In genomic region chr15:28162291-28162690, GRCm38 (mm10) we compare ENCODE assay signal across 24 mouse cellular contexts. TPM values are rescaled to one million over a fixed set of nuclear protein-coding genes. Genes with fewer than 3 reads are reported as not detected.
DNase-seq lines count a peak whose midpoint lies in the region; ATAC-seq lines count a peak whose summit lies in the region.
"Had no signal": no experiment of that assay in that cellular context is flagged by ENCODE, and none has a peak within 500 bp of the region (broad histone marks: within the 10 kb centered on the region; RNA-seq: fewer than 3 reads in every experiment).

No protein-coding gene starts in this region.

- H3K4me2 ChIP-seq in heart, embryonic 13.5 days = no peak overlapping the region
- no peak overlapping the region for H3K4me2 ChIP-seq in midbrain, embryonic 13.5 days (replicated peaks)
- H3K4me2 ChIP-seq in midbrain, embryonic 16.5 days (ENCODE audit: low read length) = no peak overlapping the region
- H3K4me2 ChIP-seq: embryonic facial prominence, embryonic 12.5 days; forebrain, embryonic 13.5 days; forebrain, embryonic 15.5 days had no signal

- intact Hi-C loops in heart, postnatal 10 days (cut with DNase I) = no loop called here

- H3K36me3 ChIP-seq in heart, embryonic 13.5 days = no peaks in the 10 kb centered on the region
- H3K36me3 ChIP-seq in midbrain, embryonic 13.5 days = no peaks in the 10 kb centered on the region
- no peaks in the 10 kb centered on the region for H3K36me3 ChIP-seq in midbrain, embryonic 16.5 days (ENCODE audit: control insufficient read depth, insufficient read depth, low read length)
- H3K36me3 ChIP-seq: embryonic facial prominence, embryonic 10.5 days; embryonic facial prominence, embryonic 12.5 days; forebrain, embryonic 15.5 days; G1E had no signal

- no peak overlapping the region for H3K4me3 ChIP-seq in heart, embryonic 13.5 days
- no peak overlapping the region for H3K4me3 ChIP-seq in midbrain, embryonic 13.5 days (replicated peaks)
- H3K4me3 ChIP-seq in midbrain, embryonic 16.5 days (ENCODE audit: low read depth, low read length) = no peak overlapping the region
- H3K4me3 ChIP-seq: embryonic facial prominence, embryonic 10.5 days; embryonic facial prominence, embryonic 12.5 days; forebrain, embryonic 13.5 days; forebrain, embryonic 15.5 days had no signal

- H3K9me3 ChIP-seq in heart, embryonic 13.5 days = no peaks in the 10 kb centered on the region
- H3K9me3 ChIP-seq in midbrain, embryonic 13.5 days = no peaks in the 10 kb centered on the region
- no peaks in the 10 kb centered on the region for H3K9me3 ChIP-seq in midbrain, embryonic 16.5 days (replicated peaks; ENCODE audit: control insufficient read depth, low read length, poor library complexity, severe bottlenecking)
- H3K9me3 ChIP-seq: embryonic facial prominence, embryonic 10.5 days; embryonic facial prominence, embryonic 12.5 days; forebrain, embryonic 13.5 days; forebrain, embryonic 15.5 days had no signal

- DNase-seq in heart, adult 11 months = peak; percentile 67
- DNase-seq in heart, postnatal 10 days = no peak
- DNase-seq in heart, adult 8-10 months (ENCODE audit: low spot score) = no peak
- DNase-seq: adrenal gland, adult 8-10 months; adrenal gland, postnatal 14 days; adrenal gland, postnatal 36 days; B cell, adult 2 months; cerebellum, adult 11-12 months; cerebellum, adult 2 months; cerebellum, adult 9-10 months; cerebellum, postnatal 10 days; cerebellum, postnatal 25 days had no signal

- ATAC-seq in heart, embryonic 13.5 days (ENCODE audit: extremely low read depth, insufficient number of reproducible peaks, low FRiP score, low TSS enrichment) = no peak
- no peak for ATAC-seq in midbrain, embryonic 13.5 days
- ATAC-seq in midbrain, embryonic 16.5 days = no peak
- ATAC-seq: activated CD4-positive, CD25-positive, alpha-beta regulatory T cell, adult 4 months; CD4-positive, CD25-positive, alpha-beta regulatory T cell, adult 4 months; forebrain, embryonic 13.5 days; forebrain, embryonic 15.5 days; Patski had no signal

- no peaks in the 10 kb centered on the region for H3K27me3 ChIP-seq in heart, embryonic 13.5 days (replicated peaks)
- no peaks in the 10 kb centered on the region for H3K27me3 ChIP-seq in midbrain, embryonic 13.5 days
- H3K27me3 ChIP-seq in midbrain, embryonic 16.5 days (ENCODE audit: control insufficient read depth, insufficient read depth, low read depth, low read length) = no peaks in the 10 kb centered on the region
- H3K27me3 ChIP-seq: CH12.LX; embryonic facial prominence, embryonic 12.5 days; forebrain, embryonic 13.5 days; forebrain, embryonic 15.5 days; Patski had no signal

- H3K27ac ChIP-seq in heart, embryonic 13.5 days (replicated peaks) = peak overlapping the region; percentile 49
- H3K27ac ChIP-seq in midbrain, embryonic 13.5 days = peak overlapping the region; percentile 35
- no peak overlapping the region for H3K27ac ChIP-seq in midbrain, embryonic 16.5 days (ENCODE audit: low read length)
- H3K27ac ChIP-seq: embryonic facial prominence, embryonic 10.5 days; embryonic facial prominence, embryonic 12.5 days; forebrain, embryonic 13.5 days; forebrain, embryonic 15.5 days had no signal

- WGBS in heart, embryonic 13.5 days = 91% methylated on average over 2 of the region's 2 CpGs
- 82% methylated on average over 2 of the region's 2 CpGs for WGBS in midbrain, embryonic 13.5 days
- 88% methylated on average over 2 of the region's 2 CpGs for WGBS in midbrain, embryonic 16.5 days

- H3K9ac ChIP-seq in heart, embryonic 13.5 days = no peak overlapping the region
- H3K9ac ChIP-seq in midbrain, embryonic 13.5 days (replicated peaks) = no peak overlapping the region
- H3K9ac ChIP-seq in midbrain, embryonic 16.5 days (ENCODE audit: low read depth, low read length) = no peak overlapping the region
- H3K9ac ChIP-seq: embryonic facial prominence, embryonic 12.5 days; forebrain, embryonic 13.5 days; forebrain, embryonic 15.5 days had no signal

- peaks cover 19% of the 10 kb centered on the region for H3K4me1 ChIP-seq in heart, embryonic 13.5 days
- peaks cover 12% of the 10 kb centered on the region for H3K4me1 ChIP-seq in midbrain, embryonic 13.5 days (replicated peaks)
- H3K4me1 ChIP-seq in midbrain, embryonic 16.5 days (ENCODE audit: control insufficient read depth, insufficient read depth, low read length) = peaks cover 9% of the 10 kb centered on the region

RNA-seq across cellular contexts. Expression of gene Dnah5, which starts 41.3 kb away (rescaled TPM):
- under 1 TPM; 0.02 to 0.10 TPM for total RNA-seq in heart, postnatal 10 days (2021)
- not detected in 2 replicates for polyA plus RNA-seq in heart, embryonic 13.5 days (2015; fragmentation: Nextera tagmentation; extraction: Ambion mirVana)
- total RNA-seq in heart, adult 8-10 months (2022) = under 1 TPM in 2 of 4 experiments, not detected in 2; 0.03 to 0.09 TPM
- 0.24 and 0.26 TPM in 2 replicates for polyA plus RNA-seq in midbrain, embryonic 13.5 days (2015; fragmentation: Nextera tagmentation; extraction: Ambion mirVana)
- polyA plus RNA-seq in midbrain, embryonic 16.5 days (2015; fragmentation: Nextera tagmentation; extraction: Ambion mirVana) = 0.21 and 0.25 TPM in 2 replicates
- polyA plus RNA-seq: CD4-positive, CD25-positive, alpha-beta regulatory T cell, adult 4 months; G1E had no signal
